Mouse (Mus musculus): ENCODE measurements around the gene Erc1. TPM values are rescaled to one million over a fixed set of nuclear protein-coding genes. Genes with fewer than 3 reads are reported as not detected.

Erc1 gene
- polyA plus RNA-seq (2012; rRNA removed): 53.2 and 53.3 TPM in 2 replicates

DNA sequence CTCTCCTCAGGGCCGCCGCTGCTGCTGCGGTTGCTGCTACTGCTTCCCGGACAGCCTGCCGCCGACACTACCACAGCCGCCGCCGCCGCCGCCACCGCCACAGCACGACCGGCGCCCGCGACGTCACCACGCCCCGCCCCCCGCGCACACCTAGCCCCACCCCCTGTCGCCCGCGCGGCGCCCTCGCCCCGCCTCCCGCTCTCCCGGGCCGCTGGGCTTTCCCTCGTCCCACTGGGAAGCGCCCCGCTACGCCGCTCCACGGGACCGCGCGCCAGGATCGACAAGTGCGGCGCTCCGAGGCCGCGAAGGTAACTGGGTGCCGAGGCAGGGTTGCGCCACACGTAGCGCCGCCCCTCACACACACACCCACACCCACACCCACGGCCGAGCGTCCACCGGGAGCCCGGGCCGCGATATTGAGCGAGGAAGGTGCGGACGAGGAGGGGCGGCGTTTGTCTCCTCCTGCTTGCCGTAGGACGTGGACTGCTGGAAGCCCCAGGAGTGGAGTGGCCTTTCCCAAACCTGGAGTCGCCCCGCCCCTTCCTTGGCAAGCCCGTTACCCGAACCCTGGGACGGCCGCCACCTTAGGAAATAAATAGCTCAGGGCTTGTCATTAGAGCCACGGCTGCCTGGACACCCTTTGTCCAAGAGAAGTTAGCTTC is at the start of gene Erc1:
Gene Erc1, minus strand, starts transcription at position 134 of the 662 bp plus-strand sequence.

DNA sequence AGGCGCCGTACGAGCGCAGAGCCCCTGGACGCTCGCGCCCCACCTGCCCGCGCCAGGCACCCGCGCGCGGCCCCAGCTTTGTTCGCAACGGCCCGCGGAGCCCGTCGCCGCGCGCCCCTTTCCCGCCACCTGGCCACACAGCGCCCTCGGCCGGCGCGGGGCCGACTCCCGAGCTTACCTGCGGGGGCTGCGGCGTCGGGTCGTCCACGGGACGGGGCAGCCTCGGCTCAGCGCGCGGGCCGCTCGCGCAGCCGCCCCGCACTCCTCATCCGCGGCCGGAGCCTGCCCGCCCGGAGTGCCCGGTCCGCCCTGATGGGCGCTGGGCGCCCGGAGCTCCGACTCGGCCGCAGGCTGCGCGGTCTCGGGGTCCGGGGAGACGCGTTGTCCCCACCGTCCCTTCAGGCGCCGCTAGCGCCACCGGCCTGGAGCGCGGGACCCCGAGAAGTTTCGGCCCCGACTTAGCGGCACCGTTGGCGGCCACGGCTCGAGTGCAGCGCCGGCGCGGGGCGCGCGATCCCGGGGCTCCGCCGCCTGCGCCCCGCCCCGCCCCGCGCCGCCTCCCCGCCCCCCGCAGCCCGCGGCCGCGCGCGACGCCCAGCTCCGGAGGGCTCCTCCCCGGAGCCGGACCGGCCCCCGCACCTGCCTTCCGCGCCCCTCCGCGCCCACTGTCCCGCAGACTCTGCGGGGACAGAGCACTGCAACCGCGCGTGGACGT is 304.0 kb downstream of the Erc1 start, which contains the start of gene Wnt5b:
Gene Wnt5b, minus strand, starts transcription at position 545 of the 715 bp plus-strand sequence.

Other genes starting within 250 kb of the Erc1 start
- gene Rad52, start 54.5 kb upstream of the Erc1 start, polyA plus RNA-seq (2012; rRNA removed): 49.8 and 50.4 TPM in 2 replicates
- gene Wnk1, start 190.5 kb upstream of the Erc1 start, polyA plus RNA-seq (2012; rRNA removed): 126 and 134 TPM in 2 replicates
- 0.10 TPM in 1 of 2 replicates, not detected in the other for gene Ninj2, start 245.2 kb upstream of the Erc1 start, polyA plus RNA-seq (2012; rRNA removed)

All from central nervous system, embryonic 18 days (tissue).